Mouse (Mus musculus): Measurements from ENCODE around the gene Vav1. TPM values are rescaled to one million over a fixed set of nuclear protein-coding genes. Genes with fewer than 3 reads are reported as not detected.

The Vav1 gene
- polyA plus RNA-seq, 1 experiment from 2014 or later, result 1.7 TPM

DNA sequence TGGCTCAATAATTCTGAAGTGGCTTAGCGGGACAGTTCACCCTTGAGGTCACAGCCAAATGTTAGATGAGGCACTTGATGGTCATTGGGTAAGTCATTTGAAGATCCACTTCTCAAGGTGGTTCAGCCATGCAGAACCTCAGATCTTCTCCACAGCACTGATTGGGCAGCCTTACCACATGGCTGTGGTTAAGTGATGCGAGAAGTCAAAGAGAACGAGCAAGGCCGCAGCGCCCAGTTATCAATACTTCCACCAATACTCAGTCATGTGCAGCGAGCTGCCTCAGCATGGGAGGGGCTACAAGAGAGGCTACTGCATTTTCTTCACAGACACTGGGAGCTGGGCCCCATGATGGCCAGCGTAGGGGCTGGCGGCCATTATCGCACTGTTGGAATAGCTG lies 14.1 kb downstream of the Vav1 start:
- Histone ChIP-seq H3K27ac (replicated peaks; ENCODE audit: low read depth, low read length) (no peak overlapping the region), H3K9me3 (ENCODE audit: control insufficient read depth, low read length) (no peaks in the 10 kb centered on the region), H3K4me2 (ENCODE audit: low read depth, severe bottlenecking) (no peak overlapping the region), H3K9ac (ENCODE audit: low read length) (no peak overlapping the region), H3K27me3 (ENCODE audit: control insufficient read depth, insufficient read depth, low read length) (no peaks in the 10 kb centered on the region), H3K4me3 (ENCODE audit: low read depth, low read length) (no peak overlapping the region), H3K36me3 (ENCODE audit: control insufficient read depth, insufficient read depth, low read length) (no peaks in the 10 kb centered on the region), H3K4me1 (ENCODE audit: control insufficient read depth, insufficient read depth, low read length) (no peaks in the 10 kb centered on the region)
- 91% methylated on average over 9 of the region's 9 CpGs for WGBS
- DNase-seq (ENCODE audit: low spot score) (no peak), ATAC-seq (ENCODE audit: insufficient number of reproducible peaks, low FRiP score, low TSS enrichment, low read depth) (no peak)

DNA sequence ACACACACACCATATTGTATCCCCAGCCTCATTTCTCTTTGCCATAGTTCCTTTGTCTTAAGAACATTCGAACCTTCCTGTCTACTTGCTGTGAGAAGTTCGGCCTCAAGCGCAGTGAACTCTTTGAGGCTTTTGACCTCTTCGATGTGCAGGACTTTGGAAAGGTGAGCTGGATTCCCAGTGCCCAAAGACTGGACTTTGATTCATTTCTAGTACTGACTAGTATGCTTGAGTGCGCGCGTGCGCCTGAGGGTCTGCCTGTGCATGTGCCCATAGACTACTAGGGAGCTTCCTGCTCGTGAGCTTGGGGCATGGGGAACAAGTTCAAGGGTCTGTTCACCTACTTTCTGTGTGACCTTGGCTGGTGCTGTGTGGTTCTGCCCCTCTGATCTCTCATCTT lies 17.0 kb downstream of the Vav1 start:
- 91% methylated on average over 9 of the region's 9 CpGs for WGBS
- ATAC-seq (ENCODE audit: insufficient number of reproducible peaks, low FRiP score, low TSS enrichment, low read depth), result no peak
- Histone ChIP-seq H3K4me2 (ENCODE audit: low read depth, severe bottlenecking) (no peak overlapping the region), H3K36me3 (ENCODE audit: control insufficient read depth, insufficient read depth, low read length) (no peaks in the 10 kb centered on the region), H3K4me1 (ENCODE audit: control insufficient read depth, insufficient read depth, low read length) (no peaks in the 10 kb centered on the region), H3K9ac (ENCODE audit: low read length) (no peak overlapping the region), H3K27me3 (ENCODE audit: control insufficient read depth, insufficient read depth, low read length) (no peaks in the 10 kb centered on the region), H3K9me3 (ENCODE audit: control insufficient read depth, low read length) (no peaks in the 10 kb centered on the region), H3K4me3 (ENCODE audit: low read depth, low read length) (no peak overlapping the region), H3K27ac (replicated peaks; ENCODE audit: low read depth, low read length) (no peak overlapping the region)
- DNase-seq (ENCODE audit: low spot score), result no peak

DNA sequence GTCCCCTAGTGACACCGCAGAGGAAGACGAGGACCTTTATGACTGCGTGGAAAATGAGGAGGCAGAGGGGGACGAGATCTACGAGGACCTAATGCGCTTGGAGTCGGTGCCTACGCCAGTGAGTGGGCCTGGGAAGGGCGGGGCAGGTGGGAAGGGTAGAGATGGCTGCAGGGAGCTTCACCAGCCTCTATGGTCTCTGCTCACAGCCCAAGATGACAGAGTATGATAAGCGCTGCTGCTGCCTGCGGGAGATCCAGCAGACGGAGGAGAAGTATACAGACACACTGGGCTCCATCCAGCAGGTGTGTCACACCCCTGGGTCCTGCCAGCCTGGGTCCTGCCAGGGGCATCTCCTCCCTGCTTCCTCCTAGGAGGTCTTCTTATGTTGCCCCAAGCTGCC lies 18.1 kb downstream of the Vav1 start:
- no peak for ATAC-seq (ENCODE audit: insufficient number of reproducible peaks, low FRiP score, low TSS enrichment, low read depth)
- H3K4me1 ChIP-seq (ENCODE audit: control insufficient read depth, insufficient read depth, low read length), result no peaks in the 10 kb centered on the region
- WGBS, result 87% methylated on average over 12 of the region's 12 CpGs

GRCm38 (mm10) chr17:57305593-57305992 lies 26.7 kb downstream of the Vav1 start:
- 65% methylated on average over 4 of the region's 4 CpGs for WGBS
- H3K4me3 ChIP-seq (ENCODE audit: low read depth, low read length), result no peak overlapping the region
- no peak for DNase-seq (ENCODE audit: low spot score)
- no peaks in the 10 kb centered on the region for H3K36me3 ChIP-seq (ENCODE audit: control insufficient read depth, insufficient read depth, low read length)
- no peak overlapping the region for H3K27ac ChIP-seq (replicated peaks; ENCODE audit: low read depth, low read length)
- H3K4me1 ChIP-seq (ENCODE audit: control insufficient read depth, insufficient read depth, low read length), result no peaks in the 10 kb centered on the region
- H3K27me3 ChIP-seq (ENCODE audit: control insufficient read depth, insufficient read depth, low read length), result no peaks in the 10 kb centered on the region
- no peak for ATAC-seq (ENCODE audit: insufficient number of reproducible peaks, low FRiP score, low TSS enrichment, low read depth)
- no peaks in the 10 kb centered on the region for H3K9me3 ChIP-seq (ENCODE audit: control insufficient read depth, low read length)
- H3K4me2 ChIP-seq (ENCODE audit: low read depth, severe bottlenecking), result no peak overlapping the region
- H3K9ac ChIP-seq (ENCODE audit: low read length), result no peak overlapping the region

More for the DNA sequence above, 18.1 kb downstream of the Vav1 start:
- Histone ChIP-seq H3K9me3 (ENCODE audit: control insufficient read depth, low read length) (no peaks in the 10 kb centered on the region), H3K27ac (replicated peaks; ENCODE audit: low read depth, low read length) (no peak overlapping the region), H3K4me2 (ENCODE audit: low read depth, severe bottlenecking) (no peak overlapping the region), H3K9ac (ENCODE audit: low read length) (no peak overlapping the region), H3K27me3 (ENCODE audit: control insufficient read depth, insufficient read depth, low read length) (no peaks in the 10 kb centered on the region), H3K36me3 (ENCODE audit: control insufficient read depth, insufficient read depth, low read length) (no peaks in the 10 kb centered on the region), H3K4me3 (ENCODE audit: low read depth, low read length) (no peak overlapping the region)
- no peak for DNase-seq (ENCODE audit: low spot score)

GRCm38 (mm10) chr17:57307074-57307473 lies 28.2 kb downstream of the Vav1 start:
- no peaks in the 10 kb centered on the region for H3K4me1 ChIP-seq (ENCODE audit: control insufficient read depth, insufficient read depth, low read length)
- DNase-seq (ENCODE audit: low spot score) (no peak), ATAC-seq (ENCODE audit: insufficient number of reproducible peaks, low FRiP score, low TSS enrichment, low read depth) (no peak)
- no peak overlapping the region for H3K4me3 ChIP-seq (ENCODE audit: low read depth, low read length)
- no peak overlapping the region for H3K4me2 ChIP-seq (ENCODE audit: low read depth, severe bottlenecking)
- no peaks in the 10 kb centered on the region for H3K36me3 ChIP-seq (ENCODE audit: control insufficient read depth, insufficient read depth, low read length)
- H3K27ac ChIP-seq (replicated peaks; ENCODE audit: low read depth, low read length), result no peak overlapping the region
- H3K9me3 ChIP-seq (ENCODE audit: control insufficient read depth, low read length), result no peaks in the 10 kb centered on the region
- H3K9ac ChIP-seq (ENCODE audit: low read length), result no peak overlapping the region
- no peaks in the 10 kb centered on the region for H3K27me3 ChIP-seq (ENCODE audit: control insufficient read depth, insufficient read depth, low read length)
- WGBS, result 83% methylated on average over 6 of the region's 6 CpGs

GRCm38 (mm10) chr17:57311801-57312200 lies 32.9 kb downstream of the Vav1 start:
- DNase-seq (ENCODE audit: low spot score), result no peak
- no peak overlapping the region for H3K27ac ChIP-seq (replicated peaks; ENCODE audit: low read depth, low read length)
- 35% methylated on average over 13 of the region's 13 CpGs for WGBS

GRCm38 (mm10) chr17:57327615-57328014 lies 48.7 kb downstream of the Vav1 start:
- H3K4me1 ChIP-seq (ENCODE audit: control insufficient read depth, insufficient read depth, low read length), result no peaks in the 10 kb centered on the region
- no peak for ATAC-seq (ENCODE audit: insufficient number of reproducible peaks, low FRiP score, low TSS enrichment, low read depth)
- no peak for DNase-seq (ENCODE audit: low spot score)
- no peaks in the 10 kb centered on the region for H3K36me3 ChIP-seq (ENCODE audit: control insufficient read depth, insufficient read depth, low read length)
- no peak overlapping the region for H3K9ac ChIP-seq (ENCODE audit: low read length)
- H3K4me2 ChIP-seq (ENCODE audit: low read depth, severe bottlenecking), result no peak overlapping the region
- H3K4me3 ChIP-seq (ENCODE audit: low read depth, low read length), result no peak overlapping the region
- H3K9me3 ChIP-seq (ENCODE audit: control insufficient read depth, low read length), result no peaks in the 10 kb centered on the region
- no peak overlapping the region for H3K27ac ChIP-seq (replicated peaks; ENCODE audit: low read depth, low read length)
- 82% methylated on average over 8 of the region's 8 CpGs for WGBS
- H3K27me3 ChIP-seq (ENCODE audit: control insufficient read depth, insufficient read depth, low read length), result no peaks in the 10 kb centered on the region

More at GRCm38 (mm10) chr17:57311801-57312200, 32.9 kb downstream of the Vav1 start:
- Histone ChIP-seq H3K9ac (ENCODE audit: low read length) (no peak overlapping the region), H3K36me3 (ENCODE audit: control insufficient read depth, insufficient read depth, low read length) (no peaks in the 10 kb centered on the region), H3K9me3 (ENCODE audit: control insufficient read depth, low read length) (no peaks in the 10 kb centered on the region), H3K4me2 (ENCODE audit: low read depth, severe bottlenecking) (no peak overlapping the region), H3K27me3 (ENCODE audit: control insufficient read depth, insufficient read depth, low read length) (no peaks in the 10 kb centered on the region), H3K4me3 (ENCODE audit: low read depth, low read length) (no peak overlapping the region), H3K4me1 (ENCODE audit: control insufficient read depth, insufficient read depth, low read length) (no peaks in the 10 kb centered on the region)
- ATAC-seq (ENCODE audit: insufficient number of reproducible peaks, low FRiP score, low TSS enrichment, low read depth), result no peak

DNA sequence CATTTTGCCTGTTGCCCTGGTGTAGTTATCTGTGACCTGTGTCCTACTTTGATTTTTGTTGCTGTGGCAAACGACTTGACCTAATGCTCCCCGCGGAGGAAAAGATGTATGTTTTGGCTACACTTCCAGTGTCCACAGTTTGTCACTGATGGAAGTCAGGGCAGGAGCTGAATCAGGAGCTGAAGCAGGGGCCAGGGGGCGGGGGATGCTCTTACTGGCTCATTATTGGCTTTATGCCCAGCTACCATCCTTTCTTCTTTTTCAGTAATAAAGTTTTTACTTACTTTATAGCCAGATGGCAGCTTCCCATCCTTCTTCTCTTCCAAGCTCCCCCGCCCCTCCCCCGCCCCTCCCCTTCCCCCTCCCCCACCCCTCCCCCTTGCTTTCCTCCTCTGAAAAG lies 50.0 kb downstream of the Vav1 start:
- no peak overlapping the region for H3K27ac ChIP-seq (replicated peaks; ENCODE audit: low read depth, low read length)
- no peaks in the 10 kb centered on the region for H3K27me3 ChIP-seq (ENCODE audit: control insufficient read depth, insufficient read depth, low read length)
- DNase-seq (ENCODE audit: low spot score) (no peak), ATAC-seq (ENCODE audit: insufficient number of reproducible peaks, low FRiP score, low TSS enrichment, low read depth) (no peak)
- H3K36me3 ChIP-seq (ENCODE audit: control insufficient read depth, insufficient read depth, low read length), result no peaks in the 10 kb centered on the region
- H3K9ac ChIP-seq (ENCODE audit: low read length), result no peak overlapping the region
- H3K4me3 ChIP-seq (ENCODE audit: low read depth, low read length), result no peak overlapping the region
- H3K9me3 ChIP-seq (ENCODE audit: control insufficient read depth, low read length), result no peaks in the 10 kb centered on the region
- WGBS, result 55% methylated on average over 4 of the region's 6 CpGs
- no peaks in the 10 kb centered on the region for H3K4me1 ChIP-seq (ENCODE audit: control insufficient read depth, insufficient read depth, low read length)
- no peak overlapping the region for H3K4me2 ChIP-seq (ENCODE audit: low read depth, severe bottlenecking)

DNA sequence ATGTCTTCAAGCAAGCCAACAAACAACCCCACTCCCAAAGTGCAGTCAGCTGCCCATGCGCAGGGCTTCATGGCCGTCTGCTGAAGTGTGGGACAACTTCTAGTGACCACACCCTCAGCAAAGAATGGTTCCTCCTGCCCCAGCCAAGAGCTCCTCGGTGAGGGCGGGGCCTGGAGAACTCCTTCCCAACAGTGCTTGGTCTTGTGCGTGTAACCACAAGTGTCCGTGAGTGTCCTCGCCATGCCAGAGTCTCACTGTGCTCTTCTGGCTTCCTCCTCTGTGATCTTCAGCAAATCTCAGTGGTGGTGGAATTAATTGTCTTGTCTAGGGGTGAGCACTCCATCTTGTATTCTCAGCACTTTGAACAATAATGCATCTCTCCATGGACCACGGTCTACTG lies 52.1 kb downstream of the Vav1 start:
- ATAC-seq (ENCODE audit: insufficient number of reproducible peaks, low FRiP score, low TSS enrichment, low read depth) (no peak), DNase-seq (ENCODE audit: low spot score) (no peak)
- no peaks in the 10 kb centered on the region for H3K9me3 ChIP-seq (ENCODE audit: control insufficient read depth, low read length)
- no peaks in the 10 kb centered on the region for H3K36me3 ChIP-seq (ENCODE audit: control insufficient read depth, insufficient read depth, low read length)
- no peak overlapping the region for H3K4me2 ChIP-seq (ENCODE audit: low read depth, severe bottlenecking)
- no peaks in the 10 kb centered on the region for H3K4me1 ChIP-seq (ENCODE audit: control insufficient read depth, insufficient read depth, low read length)
- H3K4me3 ChIP-seq (ENCODE audit: low read depth, low read length), result no peak overlapping the region
- H3K27me3 ChIP-seq (ENCODE audit: control insufficient read depth, insufficient read depth, low read length), result no peaks in the 10 kb centered on the region
- no peak overlapping the region for H3K9ac ChIP-seq (ENCODE audit: low read length)
- H3K27ac ChIP-seq (replicated peaks; ENCODE audit: low read depth, low read length), result no peak overlapping the region
- WGBS, result 89% methylated on average over 8 of the region's 8 CpGs

Data from limb, embryonic 11.5 days (tissue).